Mouse (Mus musculus): ENCODE data around the gene Nfe2l2.

GRCm38 (mm10) chr2:75642795-75643550, 61.5 kb downstream of the Nfe2l2 start:
- TF ChIP-seq POLR2A (IDR thresholded peaks at IDR 0.05; ENCODE audit: control insufficient read depth, extremely low read depth, insufficient read depth, low read length, poor library complexity) = no peak
- TF ChIP-seq CTCF (IDR thresholded peaks at IDR 0.05; ENCODE audit: borderline replicate concordance, control insufficient read depth, extremely low read depth, insufficient read depth, low read length, poor library complexity) = no peak

Measured in thymus, adult 2 months (tissue).